Mouse (Mus musculus): Measurements from ENCODE around the gene Bpifa2. TPM values are rescaled to one million over a fixed set of nuclear protein-coding genes. Genes with fewer than 3 reads are reported as not detected.

Bpifa2 gene
- polyA plus RNA-seq, 1 experiment from 2014 or later = not detected

DNA sequence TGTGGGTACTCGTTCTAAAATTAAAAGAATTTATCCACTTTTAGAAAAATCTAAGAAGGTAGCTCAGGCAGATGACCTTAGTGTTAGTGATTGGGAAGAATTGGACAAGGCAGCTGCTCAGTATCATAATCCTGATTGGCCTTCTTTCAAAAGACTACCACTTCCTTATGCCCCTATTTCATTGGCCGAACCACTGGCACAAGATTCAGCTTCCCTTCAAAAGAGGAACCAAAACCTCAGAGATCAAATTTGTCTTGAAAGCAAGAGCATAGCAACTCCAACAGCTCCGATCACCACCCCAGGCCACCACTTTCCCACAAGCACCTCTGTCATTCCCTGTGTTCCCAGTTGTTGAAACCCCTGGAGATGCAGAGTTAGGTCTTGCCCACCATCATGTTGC is 36.7 kb downstream of the Bpifa2 start:
- Histone ChIP-seq H3K27ac (replicated peaks in 1 of 2; ENCODE audit: control insufficient read depth in 1 of 2, insufficient read depth in 1 of 2, low read depth in 2 of 2, low read length in 2 of 2) (no peak overlapping the region), H3K4me2 (ENCODE audit: low read length) (no peak overlapping the region), H3K4me1 (ENCODE audit: control insufficient read depth in 2 of 2, insufficient read depth in 2 of 2, low read length in 2 of 2) (no peaks in the 10 kb centered on the region), H3K27me3 (ENCODE audit: control insufficient read depth, insufficient read depth, low read length) (no peaks in the 10 kb centered on the region), H3K4me3 (ENCODE audit: control insufficient read depth in 1 of 2, insufficient read depth in 1 of 2, low read depth in 1 of 2, low read length in 2 of 2) (no peak overlapping the region), H3K9ac (ENCODE audit: low read length) (no peak overlapping the region), H3K9me3 (ENCODE audit: control insufficient read depth, low read length) (no peaks in the 10 kb centered on the region), H3K36me3 (ENCODE audit: control insufficient read depth, insufficient read depth, low read length) (no peaks in the 10 kb centered on the region)
- WGBS = 78% methylated on average over 3 of the region's 3 CpGs
- no peak for ATAC-seq (ENCODE audit: insufficient number of reproducible peaks, insufficient read depth, low FRiP score, low read depth)

DNA sequence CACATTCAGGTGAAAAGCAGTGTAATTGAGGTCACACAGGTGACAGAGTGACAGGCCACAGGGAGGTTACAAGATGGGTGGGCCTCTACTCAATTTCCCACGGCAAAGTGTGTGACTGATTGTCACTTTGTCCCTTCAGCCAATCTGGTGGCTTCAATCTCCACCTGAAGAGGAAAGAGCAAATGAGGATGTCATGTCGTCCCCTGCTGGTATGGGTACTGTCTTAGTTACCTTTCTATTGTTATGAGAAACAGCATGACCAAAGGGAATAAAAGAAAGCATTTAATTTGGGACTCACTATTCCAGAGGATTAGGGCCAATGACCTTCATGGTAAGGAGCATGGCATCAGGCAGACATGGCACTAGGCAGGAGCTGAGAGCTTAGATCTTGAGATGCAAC is 50.6 kb downstream of the Bpifa2 start:
- Histone ChIP-seq H3K4me1 (ENCODE audit: control insufficient read depth in 2 of 2, insufficient read depth in 2 of 2, low read length in 2 of 2) (no peaks in the 10 kb centered on the region), H3K27ac (replicated peaks in 1 of 2; ENCODE audit: control insufficient read depth in 1 of 2, insufficient read depth in 1 of 2, low read depth in 2 of 2, low read length in 2 of 2) (no peak overlapping the region), H3K27me3 (ENCODE audit: control insufficient read depth, insufficient read depth, low read length) (no peaks in the 10 kb centered on the region), H3K4me2 (ENCODE audit: low read length) (no peak overlapping the region), H3K9me3 (ENCODE audit: control insufficient read depth, low read length) (no peaks in the 10 kb centered on the region), H3K4me3 (ENCODE audit: control insufficient read depth in 1 of 2, insufficient read depth in 1 of 2, low read depth in 1 of 2, low read length in 2 of 2) (no peak overlapping the region), H3K36me3 (ENCODE audit: control insufficient read depth, insufficient read depth, low read length) (no peaks in the 10 kb centered on the region), H3K9ac (ENCODE audit: low read length) (no peak overlapping the region)
- ATAC-seq (ENCODE audit: insufficient number of reproducible peaks, insufficient read depth, low FRiP score, low read depth) = no peak
- 55% methylated on average over 2 of the region's 2 CpGs for WGBS

Other genes with a start within 250 kb of the Bpifa2 start
- not detected in 2 replicates for gene Efcab8, start 228.3 kb upstream of the Bpifa2 start, polyA plus RNA-seq (2014; fragmentation: Nextera tagmentation; extraction: Ambion mirVana)
- gene Sun5, start 137.2 kb upstream of the Bpifa2 start, polyA plus RNA-seq (2014; fragmentation: Nextera tagmentation; extraction: Ambion mirVana) = not detected in 2 replicates
- not detected in 2 replicates for gene Bpifb2, start 133.2 kb upstream of the Bpifa2 start, polyA plus RNA-seq (2014; fragmentation: Nextera tagmentation; extraction: Ambion mirVana)
- not detected in 2 replicates for gene Bpifb6, start 107.9 kb upstream of the Bpifa2 start, polyA plus RNA-seq (2014; fragmentation: Nextera tagmentation; extraction: Ambion mirVana)
- gene Bpifb3, start 90.0 kb upstream of the Bpifa2 start, polyA plus RNA-seq (2014; fragmentation: Nextera tagmentation; extraction: Ambion mirVana) = not detected in 2 replicates
- gene Bpifb4, start 70.1 kb upstream of the Bpifa2 start, polyA plus RNA-seq (2014; fragmentation: Nextera tagmentation; extraction: Ambion mirVana) = not detected in 2 replicates
- gene Bpifa6, start 33.3 kb upstream of the Bpifa2 start, polyA plus RNA-seq (2014; fragmentation: Nextera tagmentation; extraction: Ambion mirVana) = not detected in 2 replicates
- gene Bpifa3, start 122.1 kb downstream of the Bpifa2 start, polyA plus RNA-seq (2014; fragmentation: Nextera tagmentation; extraction: Ambion mirVana) = not detected in 2 replicates
- gene Bpifa1, start 134.6 kb downstream of the Bpifa2 start, polyA plus RNA-seq (2014; fragmentation: Nextera tagmentation; extraction: Ambion mirVana) = not detected in 2 replicates
- not detected in 2 replicates for gene Bpifa5, start 154.3 kb downstream of the Bpifa2 start, polyA plus RNA-seq (2014; fragmentation: Nextera tagmentation; extraction: Ambion mirVana)
- 0.12 and 0.32 TPM in 2 replicates for gene Bpifb1, start 182.6 kb downstream of the Bpifa2 start, polyA plus RNA-seq (2014; fragmentation: Nextera tagmentation; extraction: Ambion mirVana)
- gene Bpifb5, start 215.5 kb downstream of the Bpifa2 start, polyA plus RNA-seq (2014; fragmentation: Nextera tagmentation; extraction: Ambion mirVana) = 0.28 and 0.35 TPM in 2 replicates
- gene Bpifb9a, start 249.6 kb downstream of the Bpifa2 start, polyA plus RNA-seq (2014; fragmentation: Nextera tagmentation; extraction: Ambion mirVana) = not detected in 2 replicates